ENCODE assay signal across 1 mouse cellular context in the genomic region with DNA sequence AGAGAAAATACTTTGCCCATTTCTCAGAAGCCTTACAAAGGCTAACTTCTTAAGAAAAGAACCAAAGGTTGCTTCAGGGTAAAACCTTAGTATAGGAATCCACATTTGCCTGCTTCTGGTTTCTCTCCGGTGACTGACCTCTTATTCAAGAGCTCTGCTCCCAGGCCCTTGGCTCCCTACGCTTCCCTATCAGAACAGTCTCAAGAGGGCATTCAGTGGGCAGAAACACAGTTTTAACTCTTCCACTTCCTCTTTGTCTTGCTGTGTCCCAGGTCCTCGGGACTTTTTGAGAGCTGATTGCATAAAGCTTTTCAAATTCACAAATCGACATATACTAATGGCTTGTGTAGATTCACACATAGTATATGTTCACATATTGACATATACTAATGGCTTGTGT.
TF ChIP-seq lines count a peak whose summit lies in the region.

No protein-coding gene starts in this region.

TF ChIP-seq in MEL, 35 proteins besides CTCF, POLR2A, EP300 and RAD21 (continued from another document):
- no peak for TF ChIP-seq POLR2AphosphoS5 (IDR thresholded peaks at IDR 0.05; ENCODE audit: borderline replicate concordance, low read depth, low read length)
- TF ChIP-seq RCOR1 (IDR thresholded peaks at IDR 0.05; ENCODE audit: low read depth, low read length), result no peak
- no peak for TF ChIP-seq CHD1 (IDR thresholded peaks at IDR 0.05; ENCODE audit: low read depth, low read length)
- no peak for TF ChIP-seq MAZ (IDR thresholded peaks at IDR 0.05; ENCODE audit: low read depth, low read length)
TF ChIP-seq in MEL: peak in this region for 0.
